Mouse (Mus musculus) hematopoietic stem cell, adult 5-6 weeks (primary cell): ENCODE data around the gene Rpl12. TPM values are rescaled to one million over a fixed set of nuclear protein-coding genes. Genes with fewer than 3 reads are reported as not detected.

Experiments
- ATAC-seq, 2 experiments: fragments of 125-278 bp in 1 of 2; replicated peaks in 1 of 2; 2 replicates each; pipeline ENCODE4 v1.8.0; 2016 to 2017; ENCODE audit warnings: inconsistent platforms in 2 of 2, mild to moderate bottlenecking in 2 of 2, moderate number of reproducible peaks in 2 of 2, low read depth in 1 of 2, moderate TSS enrichment in 1 of 2; ENCODE audit not compliant: low FRiP score in 2 of 2, poor library complexity in 2 of 2, severe bottlenecking in 2 of 2, insufficient read depth in 1 of 2, low TSS enrichment in 1 of 2
- total RNA-seq: library from RNA; stranded (forward); fragments of 172-1452, 232-1000 nt; gene quantifications from 2 replicates; pipeline ENCODE4 v1.2.3, GENCODE M21; 2017

The Rpl12 gene
- total RNA-seq, 1 experiment from 2014 or later: 2,599 TPM

DNA sequence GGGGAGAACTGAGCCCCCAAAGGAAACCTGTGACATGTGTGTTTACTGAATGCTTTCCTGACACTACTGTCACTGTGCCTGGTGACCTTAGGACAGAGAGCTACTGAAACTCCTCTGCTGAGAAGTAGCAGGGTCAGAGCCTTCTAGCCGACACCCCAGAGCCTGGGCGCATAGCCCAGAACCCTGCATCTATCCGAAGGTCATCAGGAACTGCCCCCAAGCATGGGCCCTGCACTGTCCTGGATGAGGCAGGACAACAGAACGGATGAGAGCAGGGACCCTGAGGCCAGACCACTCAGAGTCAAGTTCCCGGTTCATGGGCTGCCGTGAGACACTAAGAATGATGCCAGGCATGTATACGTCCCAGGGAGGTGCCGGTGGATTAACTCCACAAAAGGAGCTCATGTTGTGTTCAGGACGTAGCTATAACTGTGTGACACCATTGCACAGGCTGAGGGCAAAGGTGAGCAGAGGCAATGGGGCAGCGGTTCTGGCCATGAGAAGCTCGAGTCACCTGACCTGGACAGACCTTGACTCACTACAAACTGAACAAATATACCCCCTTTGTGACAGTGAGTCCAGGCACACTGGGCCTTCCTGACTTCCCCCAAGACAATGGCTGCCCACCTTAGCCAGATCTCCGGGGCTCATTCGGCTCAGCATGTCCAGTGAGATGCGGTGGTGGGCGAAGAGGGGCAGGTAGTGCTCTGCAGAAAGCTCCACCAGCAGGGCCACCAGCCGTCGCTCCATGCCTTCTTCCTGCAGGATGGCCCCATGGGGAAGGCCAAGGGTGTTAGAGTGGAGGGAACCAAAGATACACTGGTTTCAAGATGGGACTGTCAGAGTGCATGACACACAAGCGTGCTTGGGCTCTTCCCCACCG is 32.2 kb upstream of the Rpl12 start:
- ATAC-seq: no peak

DNA sequence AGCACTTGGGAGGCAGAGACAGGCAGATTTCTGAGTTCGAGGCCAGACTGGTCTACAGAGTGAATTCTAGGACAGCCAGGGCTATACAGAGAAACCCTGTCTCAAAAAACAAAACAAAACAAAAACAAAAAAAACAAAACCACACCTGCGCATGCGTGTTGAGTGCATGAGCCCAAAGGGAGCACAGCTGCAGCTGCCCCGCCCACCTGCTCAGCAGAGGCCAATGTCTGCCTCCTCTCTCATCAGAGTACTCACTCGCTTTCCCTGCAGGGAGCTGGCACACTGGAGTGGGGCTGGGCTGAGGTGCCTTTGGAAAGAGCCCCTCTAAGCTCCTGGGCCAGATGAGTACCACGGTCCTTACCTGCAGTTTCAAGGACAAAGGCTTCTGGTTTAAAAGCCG is 29.6 kb upstream of the Rpl12 start:
- ATAC-seq: no peak

DNA sequence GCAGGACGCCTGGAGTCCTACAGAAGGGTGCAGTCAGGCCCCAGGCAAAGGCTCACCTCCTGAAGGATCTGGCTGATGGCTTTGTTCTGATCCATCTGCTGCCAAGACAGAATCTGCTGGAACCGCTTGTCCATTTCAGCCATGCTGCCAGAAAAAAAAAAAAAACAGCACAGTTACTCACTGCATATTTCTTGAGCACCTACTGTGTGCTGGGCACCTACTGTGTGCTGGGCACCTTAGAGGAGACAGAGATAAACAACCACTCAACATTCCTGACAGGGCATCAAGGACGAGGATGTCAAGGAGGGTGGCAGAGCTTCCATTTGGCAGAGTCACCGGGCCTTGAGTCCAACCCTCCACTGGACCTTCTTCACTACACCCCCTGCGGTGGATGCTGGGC is 22.6 kb upstream of the Rpl12 start:
- ATAC-seq: no peak

DNA sequence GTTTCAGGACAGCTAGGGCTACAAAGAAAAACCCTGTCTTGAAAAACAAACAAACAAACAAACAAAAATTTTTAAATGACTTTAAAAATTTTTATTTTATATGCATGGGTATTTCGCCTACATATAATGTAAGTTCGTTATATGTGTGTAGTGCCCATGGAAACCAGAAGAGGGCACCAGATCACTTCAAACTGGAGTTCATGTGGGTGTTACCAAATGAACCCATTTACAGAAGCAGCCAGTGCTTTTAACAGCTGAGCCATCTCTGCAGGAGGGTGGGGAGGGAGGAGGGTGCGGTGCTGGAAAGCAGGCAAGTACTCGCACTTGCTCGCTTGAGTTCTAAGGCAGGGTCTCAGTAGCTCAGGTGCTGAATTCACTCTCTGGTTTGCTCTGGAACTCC is 21.9 kb upstream of the Rpl12 start:
- ATAC-seq: no peak

DNA sequence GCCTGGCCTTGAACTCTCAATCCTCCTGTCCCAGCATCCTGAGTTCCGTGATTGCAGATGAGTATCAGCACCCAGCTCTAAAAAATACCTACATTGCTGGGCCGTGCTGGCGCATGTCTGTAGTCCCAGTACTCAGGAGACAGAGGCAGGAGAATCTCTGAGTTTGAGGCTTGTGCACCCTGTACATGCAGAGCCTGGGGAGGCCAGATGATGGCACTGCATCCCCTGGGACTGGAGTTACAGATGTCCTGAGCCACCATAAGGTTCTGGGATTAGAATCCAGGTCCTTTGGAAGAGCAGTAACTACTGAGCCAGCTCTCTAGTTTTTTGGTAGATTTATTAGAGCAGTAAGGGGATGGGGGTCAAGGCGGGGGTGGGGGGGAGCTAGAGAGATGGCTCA is 20.9 kb upstream of the Rpl12 start:
- ATAC-seq: no peak

DNA sequence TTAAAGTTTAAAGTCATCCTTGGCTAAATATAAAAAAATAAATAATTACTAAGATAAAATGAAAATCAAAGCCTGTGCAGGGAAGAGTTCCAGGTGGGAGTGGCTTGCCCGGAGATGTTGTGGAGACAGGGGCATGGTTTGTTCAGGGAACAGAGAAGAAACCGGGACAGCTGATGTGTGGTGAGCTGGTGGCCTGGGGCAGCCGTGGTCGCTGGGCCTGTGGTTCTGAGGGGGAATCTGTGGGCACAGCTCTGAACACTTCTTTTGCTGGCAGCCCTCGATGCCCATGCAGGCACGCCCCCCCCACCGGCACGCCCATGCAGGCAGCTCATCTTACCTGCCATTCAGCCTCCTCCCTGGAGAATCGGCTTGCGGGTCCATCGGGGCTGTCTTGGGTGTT is 13.9 kb upstream of the Rpl12 start:
- no peak for ATAC-seq

DNA sequence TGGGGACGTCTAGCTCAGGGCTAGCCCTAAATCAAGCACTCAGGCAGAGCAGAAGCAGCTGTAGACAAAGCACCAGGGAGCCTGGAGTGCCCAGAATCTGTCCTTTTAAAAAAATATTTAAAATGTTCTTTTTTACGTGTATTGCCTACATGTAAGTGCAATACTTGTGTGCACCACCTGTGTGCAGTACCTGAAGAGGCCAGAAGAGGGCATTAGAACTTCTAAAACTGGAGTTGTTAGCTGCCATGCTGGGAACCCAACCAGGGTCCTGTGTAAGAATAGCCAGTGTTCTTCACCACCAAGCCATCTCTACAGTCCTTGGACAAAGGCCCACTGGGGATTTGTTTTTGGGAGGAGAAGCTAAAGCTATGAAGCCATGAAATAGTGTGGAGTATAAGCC is 6.8 kb upstream of the Rpl12 start:
- no peak for ATAC-seq

DNA sequence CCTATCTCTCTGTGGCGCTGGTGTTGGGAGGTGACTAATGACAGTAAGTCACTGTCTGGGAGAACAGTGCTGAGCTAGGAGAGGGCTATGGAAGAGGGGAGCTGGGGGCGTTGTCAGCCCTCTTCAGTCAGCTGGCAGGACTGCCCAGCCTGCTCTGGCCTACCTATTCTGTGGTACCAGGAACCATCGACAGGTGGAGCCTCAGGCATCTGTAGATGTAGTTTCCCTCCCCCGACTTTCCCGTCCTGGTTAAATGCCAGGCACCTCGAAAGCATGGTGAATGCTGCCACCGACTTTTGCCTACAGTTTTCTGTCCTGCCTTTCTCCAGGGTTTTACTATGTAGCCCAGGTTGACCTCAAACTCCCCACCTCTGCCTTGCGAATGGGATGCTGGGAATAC is 4.0 kb upstream of the Rpl12 start:
- no peak for ATAC-seq

DNA sequence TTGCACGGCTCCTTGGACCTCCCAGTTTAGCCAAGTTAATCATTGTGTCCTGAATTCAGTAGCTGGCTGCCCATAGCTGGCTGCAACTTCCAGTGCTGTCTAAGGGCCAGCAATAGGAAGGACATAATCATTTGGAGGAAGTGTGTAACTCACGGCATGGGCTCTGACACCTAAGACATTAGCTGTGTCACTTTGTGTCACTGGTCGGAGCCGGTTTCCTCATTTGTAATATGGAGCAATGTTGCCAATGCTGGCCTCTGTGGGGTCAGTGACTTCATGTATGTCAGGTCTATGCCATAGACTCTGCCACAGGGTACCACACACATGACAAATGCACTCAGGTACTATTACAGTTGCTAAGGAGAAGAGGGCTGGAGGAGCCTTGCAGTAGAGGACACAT is 1.1 kb upstream of the Rpl12 start:
- ATAC-seq: peak in 1 of 2 experiments; percentile 29; a peak in 1 of 4 replicates

DNA sequence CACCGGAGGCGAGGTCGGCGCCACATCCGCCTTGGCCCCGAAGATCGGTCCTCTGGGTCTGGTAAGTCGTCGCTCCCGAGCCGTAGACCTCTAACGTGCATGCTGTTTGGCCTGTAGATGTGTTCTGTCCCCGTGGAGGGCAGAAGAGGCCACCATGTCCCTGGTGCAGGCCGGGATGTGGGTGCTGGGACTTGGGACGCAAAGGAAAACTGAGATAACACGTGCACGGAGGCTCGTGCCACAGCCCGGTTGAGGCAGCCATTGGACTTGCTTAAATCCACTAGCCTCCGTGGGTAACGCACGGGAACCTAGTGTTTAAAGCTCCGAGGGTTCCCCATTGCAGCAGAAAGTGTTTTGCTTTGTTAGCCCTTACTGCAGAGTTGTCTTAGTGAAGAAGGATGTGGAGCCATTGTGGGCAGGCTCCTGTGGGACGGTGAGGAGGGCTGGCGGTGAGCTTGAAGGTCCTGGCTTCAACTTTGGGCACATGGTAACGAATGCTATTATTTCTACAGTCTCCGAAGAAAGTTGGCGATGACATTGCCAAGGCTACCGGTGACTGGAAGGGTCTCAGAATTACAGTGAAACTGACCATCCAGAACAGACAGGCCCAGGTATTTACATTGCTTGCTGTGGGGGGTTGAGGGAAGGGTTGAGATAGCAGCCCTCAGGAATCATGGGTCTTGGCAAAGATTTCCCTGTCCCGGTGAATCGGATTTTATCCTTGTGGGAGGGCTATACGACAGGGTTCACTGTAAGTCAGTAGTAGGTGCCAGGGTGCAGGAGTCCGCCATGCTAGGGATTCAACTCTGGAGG is 909 bp downstream of the Rpl12 start:
- ATAC-seq: no peak

DNA sequence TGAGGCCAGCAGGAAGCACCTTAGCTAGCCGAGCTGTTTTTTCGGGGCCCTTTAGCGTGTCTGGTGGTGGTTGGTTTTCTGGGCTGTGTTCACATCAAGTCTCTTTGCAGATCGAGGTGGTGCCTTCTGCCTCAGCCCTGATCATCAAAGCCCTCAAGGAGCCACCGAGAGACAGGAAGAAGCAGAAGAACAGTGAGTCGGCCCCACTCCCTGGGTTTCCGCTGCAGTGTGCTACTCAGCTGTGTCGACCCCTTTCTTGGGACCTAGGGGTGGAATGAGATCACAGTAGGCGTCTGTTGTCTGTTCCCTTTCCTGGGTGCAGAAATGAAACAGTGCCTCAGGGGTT is 1.5 kb downstream of the Rpl12 start:
- no peak for ATAC-seq

DNA sequence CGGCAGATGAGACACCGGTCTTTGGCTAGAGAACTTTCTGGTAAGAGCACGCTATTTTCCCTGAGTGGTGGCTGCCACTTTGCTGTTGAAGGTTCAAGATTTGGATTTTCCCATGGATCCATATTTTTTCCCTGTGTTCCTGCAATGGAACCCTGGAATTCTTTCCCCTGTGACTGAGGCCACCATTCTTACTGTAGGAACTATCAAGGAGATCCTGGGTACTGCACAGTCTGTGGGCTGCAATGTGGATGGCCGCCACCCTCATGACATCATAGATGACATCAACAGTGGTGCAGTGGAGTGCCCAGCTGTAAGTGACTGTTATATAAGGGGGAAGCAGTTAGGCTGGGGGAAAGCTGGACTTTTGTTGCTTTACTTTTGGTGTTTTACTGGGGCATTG is 2.2 kb downstream of the Rpl12 start:
- no peak for ATAC-seq

DNA sequence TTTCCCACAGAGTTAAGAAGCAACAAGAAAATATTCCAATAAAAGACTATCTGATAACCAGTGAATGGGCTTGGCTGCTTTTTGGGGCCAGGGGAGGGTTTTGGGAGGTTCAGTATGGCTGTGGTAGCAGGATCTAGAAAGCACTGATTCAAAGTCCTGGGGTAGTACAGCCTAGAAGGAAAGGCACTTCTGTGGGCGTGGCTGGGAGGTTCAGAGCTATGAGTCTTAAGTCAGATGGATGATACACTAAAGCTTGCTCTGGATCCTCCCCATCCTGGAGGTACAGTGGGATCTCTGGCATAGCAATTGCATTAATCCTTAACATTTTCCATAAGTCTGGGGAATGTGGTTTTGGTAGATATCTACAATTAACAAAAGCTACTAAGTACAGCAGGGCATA is 2.6 kb downstream of the Rpl12 start:
- no peak for ATAC-seq

DNA sequence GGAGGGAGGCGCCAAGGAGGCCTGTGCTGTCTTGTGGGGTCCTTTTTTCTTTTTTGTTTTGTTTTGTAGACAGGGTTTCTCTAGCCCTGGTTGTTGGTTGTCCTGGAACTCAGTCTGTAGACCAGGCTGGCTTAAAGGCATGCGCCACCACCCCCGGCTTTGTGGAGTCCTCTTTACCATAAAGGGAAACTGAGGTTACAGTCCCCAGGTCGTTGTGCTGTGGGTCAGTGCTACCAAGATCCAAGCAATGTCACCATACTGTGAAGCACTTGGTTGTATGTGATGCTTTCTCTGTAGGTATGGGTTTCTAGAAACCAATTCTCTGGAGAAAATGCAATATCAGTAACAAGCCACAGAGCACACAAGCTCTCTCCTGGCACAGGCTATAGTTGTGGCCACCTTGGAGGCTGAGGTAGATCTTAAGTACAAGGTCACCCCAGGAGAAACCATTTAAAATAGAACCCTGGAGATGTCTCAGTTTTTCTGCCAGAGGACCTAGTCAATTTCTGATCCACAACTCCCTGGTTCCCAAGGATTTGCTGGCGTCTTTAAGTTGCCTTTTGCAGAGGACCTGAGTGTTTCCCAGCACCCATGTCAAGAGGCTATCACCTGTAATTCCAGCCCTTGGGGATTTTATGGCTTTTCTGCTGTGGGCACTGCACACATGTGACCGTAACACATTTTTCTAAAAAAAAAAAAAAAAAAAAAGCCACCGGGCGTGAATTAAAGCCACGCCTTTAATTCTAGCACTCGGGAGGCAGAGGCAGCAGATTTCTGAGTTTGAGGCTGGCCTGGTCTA is 3.5 kb downstream of the Rpl12 start:
- ATAC-seq: no peak

DNA sequence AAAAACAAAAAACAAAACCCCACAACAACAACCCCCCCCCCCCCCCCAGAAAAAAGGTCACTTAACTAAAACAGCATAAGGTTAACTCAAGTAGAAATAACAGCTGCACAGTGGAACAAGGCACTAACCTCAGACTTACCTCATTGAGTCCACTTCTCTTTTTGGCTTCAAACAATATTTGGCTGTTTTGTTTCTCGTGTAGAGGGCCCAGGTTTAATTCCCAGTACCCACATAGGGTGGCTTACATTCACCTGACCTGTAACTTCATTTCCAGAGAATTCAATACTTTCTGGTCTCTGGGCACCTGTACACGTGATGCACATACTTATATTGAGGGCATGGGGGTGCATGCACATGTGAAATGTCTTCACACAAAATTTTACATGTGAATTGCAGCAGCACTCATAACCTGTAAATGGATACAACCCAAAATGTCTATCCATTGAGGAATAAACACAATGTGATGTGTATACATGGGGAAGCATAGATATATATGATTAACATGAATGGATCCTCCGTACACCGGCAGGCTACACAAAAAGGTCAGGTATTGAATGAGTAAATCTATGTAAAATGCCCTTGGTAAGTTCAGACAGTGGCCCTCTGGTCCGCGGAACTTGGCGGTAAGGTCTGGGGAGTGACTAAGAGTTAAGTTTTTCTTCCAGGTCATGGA is 4.3 kb downstream of the Rpl12 start:
- no peak for ATAC-seq

DNA sequence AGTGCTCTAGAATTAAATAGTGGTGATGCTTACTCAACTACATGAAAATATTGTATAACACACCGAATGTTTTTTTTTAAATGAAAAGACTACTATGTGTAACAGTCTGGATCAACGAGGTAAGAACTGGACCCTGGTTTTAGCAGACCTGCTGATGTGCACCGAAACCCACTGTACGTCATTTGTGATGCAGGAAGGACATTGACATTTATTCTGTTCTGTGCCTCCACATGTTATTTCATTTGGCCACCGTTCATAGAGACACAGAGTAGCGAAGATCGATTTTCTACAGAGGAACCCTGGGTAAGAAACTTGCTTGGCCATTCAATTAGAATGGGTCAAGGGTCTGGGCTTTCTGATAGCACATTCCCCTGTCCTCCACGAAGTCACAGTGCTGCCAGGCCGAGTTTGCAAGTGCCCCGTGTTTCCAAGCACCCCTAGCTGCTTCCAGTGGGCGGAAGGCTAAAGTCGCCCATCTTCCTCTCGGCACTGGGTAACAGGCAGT is 4.9 kb downstream of the Rpl12 start:
- ATAC-seq: no peak
